Mouse (Mus musculus): ENCODE data around the gene Mrps21.

DNA sequence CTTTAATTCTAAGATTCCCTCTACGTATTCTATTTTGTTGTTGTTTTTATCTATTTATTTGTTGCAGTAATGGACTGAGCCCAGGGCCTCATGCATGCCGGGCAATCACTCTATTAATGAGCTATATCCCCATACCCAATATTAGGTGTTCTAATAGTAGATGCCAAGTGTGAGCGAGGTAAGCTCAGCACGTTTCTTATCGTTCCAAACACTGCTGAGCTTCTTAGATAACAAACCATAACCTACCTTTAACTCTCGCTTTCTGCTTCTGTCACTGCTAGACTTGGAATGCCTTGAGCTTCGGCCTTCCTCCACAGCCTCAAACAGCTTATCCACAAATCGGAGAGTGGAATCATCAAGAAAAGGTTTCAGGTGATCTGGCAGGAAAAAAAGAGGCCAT lies 20.0 kb downstream of the Mrps21 start:
- no peak for TF ChIP-seq CTCF (IDR thresholded peaks at IDR 0.05; ENCODE audit: extremely low read depth, insufficient read depth, low read length)
- no peak for TF ChIP-seq POLR2A (IDR thresholded peaks at IDR 0.05; ENCODE audit: extremely low read depth, insufficient read depth, low read length)
